8 mouse cellular contexts compared by ENCODE assay signal in the genomic region with DNA sequence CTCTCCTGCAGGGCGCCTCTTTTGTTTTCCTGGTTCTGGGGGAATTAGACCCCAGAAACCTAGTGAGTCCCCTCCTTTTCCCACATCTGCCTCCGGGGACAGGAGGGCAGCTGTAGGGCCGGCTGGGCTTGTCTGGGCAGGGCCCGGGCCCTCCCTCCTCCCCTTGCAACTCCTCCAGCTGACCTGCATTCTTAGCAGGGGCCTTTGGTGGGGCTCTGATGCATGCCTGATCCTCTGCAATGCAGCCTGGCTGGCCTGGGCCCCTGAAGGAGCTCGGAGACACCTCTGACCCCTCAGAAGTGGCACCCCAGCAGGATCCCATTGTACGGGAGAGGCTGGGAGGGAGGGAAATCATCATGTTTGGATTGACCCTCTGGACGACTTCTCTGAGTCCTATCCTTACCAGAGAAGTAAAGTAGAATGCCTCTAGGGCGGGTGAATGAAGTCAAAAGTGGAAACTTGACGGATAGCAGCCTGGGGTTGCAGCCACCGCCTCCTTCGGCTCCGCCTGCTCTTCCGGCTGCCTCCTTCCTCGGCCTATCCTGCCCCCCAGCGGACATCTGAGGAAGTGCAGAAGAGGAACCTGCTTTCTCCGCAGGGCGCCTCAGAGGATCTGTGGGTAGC. TPM values are rescaled to one million over a fixed set of nuclear protein-coding genes. Genes with fewer than 3 reads are reported as not detected.
A peak's percentile ranks its signal among the peaks of the same experiment; 100 is the strongest.
DNase-seq lines count a peak whose midpoint lies in the region; ATAC-seq and TF ChIP-seq lines count a peak whose summit lies in the region.

No protein-coding gene starts in this region.

- H3K9me3 ChIP-seq in MEL (replicated peaks; ENCODE audit: insufficient read depth, low read length): no peaks in the 10 kb centered on the region
- H3K9me3 ChIP-seq in forebrain, postnatal 0 days (ENCODE audit: low read length): no peaks in the 10 kb centered on the region
- no peaks in the 10 kb centered on the region for H3K9me3 ChIP-seq in lung, embryonic 16.5 days (ENCODE audit: control insufficient read depth, low read length)

- peaks cover 0 to 5% of the 10 kb centered on the region in 2 experiments for H3K27me3 ChIP-seq in MEL (ENCODE audit: control insufficient read depth in 1 of 2, insufficient read depth in 2 of 2, low read length in 2 of 2)
- no peaks in the 10 kb centered on the region; the same call in 1 of the 2 replicates for H3K27me3 ChIP-seq in cerebellum, adult 2 months (ENCODE audit: control insufficient read depth, insufficient read depth, low read length)
- peaks cover 40% of the 10 kb centered on the region for H3K27me3 ChIP-seq in forebrain, postnatal 0 days (ENCODE audit: insufficient read depth, low read length)
- peaks cover 30% of the 10 kb centered on the region for H3K27me3 ChIP-seq in lung, embryonic 16.5 days (ENCODE audit: control insufficient read depth, insufficient read depth, low read depth, low read length)

- ATAC-seq in forebrain, postnatal 0 days: peak; percentile 60
- peak; percentile 82 to 85 for ATAC-seq in hematopoietic stem cell, adult 5-6 weeks (replicated peaks in 1 of 2; ENCODE audit: insufficient read depth in 1 of 2, low FRiP score in 2 of 2, low TSS enrichment in 1 of 2, low read depth in 1 of 2, poor library complexity in 2 of 2, severe bottlenecking in 2 of 2)
- peak; percentile 63 for ATAC-seq in lung, embryonic 16.5 days (ENCODE audit: low read depth)

- TF ChIP-seq EP300 in MEL (IDR thresholded peaks at IDR 0.05; ENCODE audit: low read depth in 1 of 2, low read length in 2 of 2): peak; percentile 17 to 44; a peak in 2 of 4 replicates

- peaks cover 5 to 18% of the 10 kb centered on the region in 2 experiments for H3K4me1 ChIP-seq in MEL (ENCODE audit: control insufficient read depth in 1 of 2, insufficient read depth in 2 of 2, low read length in 2 of 2)
- peaks cover 3% of the 10 kb centered on the region; the same call in 1 of the 2 replicates for H3K4me1 ChIP-seq in cerebellum, adult 2 months (ENCODE audit: control insufficient read depth, insufficient read depth, low read length)
- H3K4me1 ChIP-seq in forebrain, postnatal 0 days (ENCODE audit: insufficient read depth): peaks cover 6% of the 10 kb centered on the region
- peaks cover 25% of the 10 kb centered on the region for H3K4me1 ChIP-seq in lung, embryonic 16.5 days (replicated peaks; ENCODE audit: control insufficient read depth, insufficient read depth, low read length)

- peak in 1 of 2 experiments; percentile 70; a peak in 2 of 4 replicates for TF ChIP-seq POLR2A in MEL (IDR thresholded peaks at IDR 0.05; ENCODE audit: control insufficient read depth in 1 of 2, insufficient read depth in 1 of 2, low read depth in 1 of 2, low read length in 2 of 2, poor library complexity in 1 of 2)
- TF ChIP-seq POLR2A in cerebellum, adult 2 months (IDR thresholded peaks at IDR 0.05; ENCODE audit: borderline replicate concordance, insufficient read depth, low read length): peak; percentile 23; the same call in 1 of the 2 replicates

- H3K79me2 ChIP-seq in MEL (ENCODE audit: control insufficient read depth, insufficient read depth, low read length, poor library complexity): peaks cover 6% of the 10 kb centered on the region

- WGBS in cerebellum, adult 2 months: 7% methylated on average over 17 of the region's 17 CpGs
- WGBS in forebrain, postnatal 0 days: 2% methylated on average over 17 of the region's 17 CpGs
- WGBS in lung, embryonic 16.5 days: 3% methylated on average over 17 of the region's 17 CpGs

- peak overlapping the region; percentile 28 for H3K27ac ChIP-seq in MEL (ENCODE audit: control insufficient read depth, low read depth, low read length)
- H3K27ac ChIP-seq in cerebellum, adult 2 months (ENCODE audit: insufficient read depth, low read length): no peak overlapping the region
- no peak overlapping the region for H3K27ac ChIP-seq in forebrain, postnatal 0 days (ENCODE audit: low read depth, low read length)
- peak overlapping the region; percentile 82 for H3K27ac ChIP-seq in lung, embryonic 16.5 days (ENCODE audit: low read length)

- TF ChIP-seq RAD21 in MEL (IDR thresholded peaks at IDR 0.05; ENCODE audit: low read depth, low read length): peak; percentile 99

- TF ChIP-seq CTCF in MEL (IDR thresholded peaks at IDR 0.05 in 2 of 3, conservative IDR thresholded peaks at IDR 0.05 in 1 of 3; ENCODE audit: control insufficient read depth in 1 of 3, insufficient read depth in 1 of 3, low read depth in 2 of 3, low read length in 3 of 3, poor library complexity in 1 of 3, severe bottlenecking in 1 of 3): peak; percentile 92 to 100 (median 99)
- peak; percentile 92 for TF ChIP-seq CTCF in cerebellum, adult 2 months (IDR thresholded peaks at IDR 0.05; ENCODE audit: borderline replicate concordance, insufficient read depth, low read depth, low read length)
- TF ChIP-seq CTCF in forebrain, postnatal 0 days (IDR thresholded peaks at IDR 0.05; ENCODE audit: low read depth): peak; percentile 98

- peaks cover 0 to 8% of the 10 kb centered on the region in 2 experiments; a peak in 2 of 4 replicates for H3K36me3 ChIP-seq in MEL (ENCODE audit: control insufficient read depth in 1 of 2, insufficient read depth in 2 of 2, low read length in 2 of 2)
- no peaks in the 10 kb centered on the region for H3K36me3 ChIP-seq in forebrain, postnatal 0 days (ENCODE audit: insufficient read depth)
- no peaks in the 10 kb centered on the region for H3K36me3 ChIP-seq in lung, embryonic 16.5 days (ENCODE audit: control insufficient read depth, insufficient read depth, low read length)

- peak overlapping the region; percentile 76 for H3K9ac ChIP-seq in MEL (ENCODE audit: control insufficient read depth, low read depth, low read length, poor library complexity, severe bottlenecking)
- no peak overlapping the region for H3K9ac ChIP-seq in forebrain, postnatal 0 days
- H3K9ac ChIP-seq in lung, embryonic 16.5 days (ENCODE audit: low read length): peak overlapping the region; percentile 61

- H3K4me3 ChIP-seq in MEL (ENCODE audit: control insufficient read depth in 1 of 2, insufficient read depth in 1 of 2, low read depth in 2 of 2, low read length in 2 of 2): peak overlapping the region; percentile 67 to 74
- H3K4me3 ChIP-seq in cerebellum, adult 2 months (replicated peaks; ENCODE audit: insufficient read depth, low read depth, low read length): peak overlapping the region; percentile 48
- peak overlapping the region; percentile 21 for H3K4me3 ChIP-seq in forebrain, postnatal 0 days (ENCODE audit: low read depth, low read length)
- H3K4me3 ChIP-seq in lung, embryonic 16.5 days (ENCODE audit: low read length): peak overlapping the region; percentile 40

- peak overlapping the region; percentile 47 for H3K4me2 ChIP-seq in forebrain, postnatal 0 days (ENCODE audit: low read depth)
- H3K4me2 ChIP-seq in lung, embryonic 16.5 days (ENCODE audit: low read depth, low read length): peak overlapping the region; percentile 50

- peak; percentile 96 for DNase-seq in MEL (ENCODE audit: low read depth, low spot score)
- DNase-seq in cerebellum, adult 2 months: peak; percentile 82 to 88
- peak; percentile 92 for DNase-seq in forebrain, postnatal 0 days
- peak; percentile 61 to 83 for DNase-seq in layer of hippocampus, adult 8-10 months (ENCODE audit: low spot score in 2 of 2)
- peak; percentile 70 for DNase-seq in ovary, adult 18-20 months (ENCODE audit: low spot score)
- peak; percentile 89 to 95 for DNase-seq in thymus, postnatal 10 days (ENCODE audit: low spot score in 2 of 2)

RNA-seq across cellular contexts. Expression of a gene that starts 3.9 kb away (rescaled TPM):
- total RNA-seq in MEL (2012; rRNA removed): 19.8 and 26.7 TPM in 2 replicates
- 10 to 100 TPM in 1 of 2 experiments, not detected in 1; 14.8 TPM for polyA plus RNA-seq in MEL (2012; ENCODE audit: insufficient read depth in 1 of 2, insufficient read length in 2 of 2, low read depth in 1 of 2, low replicate concordance in 2 of 2, missing spikeins in 1 of 2)
- 12.2 and 13.9 TPM in 2 replicates for polyA plus RNA-seq in cerebellum, adult 2 months (2012; rRNA removed)
- 14.8 and 17.9 TPM in 2 replicates for total RNA-seq in forebrain, postnatal 0 days (2014; rRNA removed)
- 10.2 and 11.3 TPM in 2 replicates for polyA plus RNA-seq in forebrain, postnatal 0 days (2015; fragmentation: Nextera tagmentation; extraction: Ambion mirVana)
- total RNA-seq in hematopoietic stem cell, adult 5-6 weeks (2017): 22.6 and 35.3 TPM in 2 replicates
- 1 to 10 TPM; 4.3 to 6.9 (median 6.3) TPM for total RNA-seq in layer of hippocampus, adult 8-10 months (2022)
- polyA plus RNA-seq in lung, embryonic 16.5 days (2015; fragmentation: Nextera tagmentation; extraction: Ambion mirVana): 29.7 and 32.9 TPM in 2 replicates

RNA-seq across cellular contexts. Expression of a gene that starts 12.6 kb away (rescaled TPM):
- total RNA-seq in MEL (2012; rRNA removed): 0.03 TPM in 1 of 2 replicates, not detected in the other
- under 1 TPM in 1 of 2 experiments, not detected in 1; 0.04 TPM for polyA plus RNA-seq in MEL (2012; ENCODE audit: insufficient read depth in 1 of 2, insufficient read length in 2 of 2, low read depth in 1 of 2, low replicate concordance in 2 of 2, missing spikeins in 1 of 2)
- 1.4 and 2.1 TPM in 2 replicates for polyA plus RNA-seq in cerebellum, adult 2 months (2012; rRNA removed)
- 0.85 and 0.86 TPM in 2 replicates for total RNA-seq in forebrain, postnatal 0 days (2014; rRNA removed)
- polyA plus RNA-seq in forebrain, postnatal 0 days (2015; fragmentation: Nextera tagmentation; extraction: Ambion mirVana): 0.35 and 0.75 TPM in 2 replicates
- 0.05 and 0.19 TPM in 2 replicates for total RNA-seq in hematopoietic stem cell, adult 5-6 weeks (2017)
- 1 to 10 TPM in 3 of 4 experiments, under 1 TPM in 1; 0.83 to 1.7 (median 1.5) TPM for total RNA-seq in layer of hippocampus, adult 8-10 months (2022)
- 0.59 and 0.62 TPM in 2 replicates for polyA plus RNA-seq in lung, embryonic 16.5 days (2015; fragmentation: Nextera tagmentation; extraction: Ambion mirVana)

RNA-seq across cellular contexts. Expression of a gene that starts 15.4 kb away (rescaled TPM):
- total RNA-seq in MEL (2012; rRNA removed): 0.19 and 0.20 TPM in 2 replicates
- polyA plus RNA-seq in MEL (2012; ENCODE audit: insufficient read depth in 1 of 2, insufficient read length in 2 of 2, low read depth in 1 of 2, low replicate concordance in 2 of 2, missing spikeins in 1 of 2): under 1 TPM in 1 of 2 experiments, not detected in 1; 0.75 TPM
- 1.2 and 1.4 TPM in 2 replicates for polyA plus RNA-seq in cerebellum, adult 2 months (2012; rRNA removed)
- total RNA-seq in forebrain, postnatal 0 days (2014; rRNA removed): 1.0 and 1.6 TPM in 2 replicates
- 4.9 and 5.8 TPM in 2 replicates for polyA plus RNA-seq in forebrain, postnatal 0 days (2015; fragmentation: Nextera tagmentation; extraction: Ambion mirVana)
- total RNA-seq in hematopoietic stem cell, adult 5-6 weeks (2017): 0.63 TPM in 1 of 2 replicates, not detected in the other
- total RNA-seq in layer of hippocampus, adult 8-10 months (2022): 1 to 10 TPM in 2 of 4 experiments, under 1 TPM in 2; 0.87 to 1.9 (median 1.3) TPM
- 8.7 and 11.3 TPM in 2 replicates for polyA plus RNA-seq in lung, embryonic 16.5 days (2015; fragmentation: Nextera tagmentation; extraction: Ambion mirVana)

RNA-seq across cellular contexts. Expression of a gene that starts 15.5 kb away (rescaled TPM):
- 79.3 and 89.7 TPM in 2 replicates for total RNA-seq in MEL (2012; rRNA removed)
- polyA plus RNA-seq in MEL (2012; ENCODE audit: insufficient read depth in 1 of 2, insufficient read length in 2 of 2, low read depth in 1 of 2, low replicate concordance in 2 of 2, missing spikeins in 1 of 2): 100 to 1,000 TPM in 1 of 2 experiments, not detected in 1; 106 TPM
- 83.5 and 88.5 TPM in 2 replicates for polyA plus RNA-seq in cerebellum, adult 2 months (2012; rRNA removed)
- 41.6 and 55.5 TPM in 2 replicates for total RNA-seq in forebrain, postnatal 0 days (2014; rRNA removed)
- 47.0 and 62.0 TPM in 2 replicates for polyA plus RNA-seq in forebrain, postnatal 0 days (2015; fragmentation: Nextera tagmentation; extraction: Ambion mirVana)
- total RNA-seq in hematopoietic stem cell, adult 5-6 weeks (2017): 13.9 and 17.1 TPM in 2 replicates
- 10 to 100 TPM; 76.3 to 85.2 (median 77.8) TPM for total RNA-seq in layer of hippocampus, adult 8-10 months (2022)
- polyA plus RNA-seq in lung, embryonic 16.5 days (2015; fragmentation: Nextera tagmentation; extraction: Ambion mirVana): 74.1 and 76.5 TPM in 2 replicates

RNA-seq across cellular contexts. Expression of a gene that starts 24.6 kb away (rescaled TPM):
- 8.3 and 11.5 TPM in 2 replicates for total RNA-seq in MEL (2012; rRNA removed)
- 10 to 100 TPM in 1 of 2 experiments, not detected in 1; 18.9 TPM for polyA plus RNA-seq in MEL (2012; ENCODE audit: insufficient read depth in 1 of 2, insufficient read length in 2 of 2, low read depth in 1 of 2, low replicate concordance in 2 of 2, missing spikeins in 1 of 2)
- polyA plus RNA-seq in cerebellum, adult 2 months (2012; rRNA removed): 25.5 and 26.5 TPM in 2 replicates
- total RNA-seq in forebrain, postnatal 0 days (2014; rRNA removed): 10.9 and 13.1 TPM in 2 replicates
- polyA plus RNA-seq in forebrain, postnatal 0 days (2015; fragmentation: Nextera tagmentation; extraction: Ambion mirVana): 7.4 and 8.3 TPM in 2 replicates
- total RNA-seq in hematopoietic stem cell, adult 5-6 weeks (2017): 13.3 and 13.4 TPM in 2 replicates
- 10 to 100 TPM; 18.6 to 21.7 (median 20.6) TPM for total RNA-seq in layer of hippocampus, adult 8-10 months (2022)
- 12.4 and 14.3 TPM in 2 replicates for polyA plus RNA-seq in lung, embryonic 16.5 days (2015; fragmentation: Nextera tagmentation; extraction: Ambion mirVana)

Comparison
In these comparisons a context has a peak if more than half of its experiments do, and no peak if none do; other contexts are left out.
1. H3K27ac ChIP-seq: peak in MEL (single experiment) and lung, embryonic 16.5 days (single experiment); none in cerebellum, adult 2 months (single experiment) and forebrain, postnatal 0 days (single experiment).
2. Peak in every context shown above with its lines, with median percentiles within 50 percentile points of each other: DNase-seq, H3K4me3 ChIP-seq, CTCF ChIP-seq and ATAC-seq.